Mouse (Mus musculus) R1 (cell line): ENCODE data around the gene Grcc10.

Experiments
- DNase-seq: peaks from one replicate; pipeline ENCODE4 v3.0.0-alpha.2; 2018; ENCODE audit warnings: low read depth, low spot score

Grcc10 gene

GRCm38 (mm10) chr6:124699962-124700610 is 41.1 kb downstream of the Grcc10 start:
- DNase-seq: no peak

GRCm38 (mm10) chr6:124699366-124699765 is 41.8 kb downstream of the Grcc10 start:
- DNase-seq: no peak

- DNase-seq: no peak
Measured at GRCm38 (mm10) chr6:124698751-124699150, 42.4 kb downstream of the Grcc10 start.

GRCm38 (mm10) chr6:124696441-124697150 is 44.6 kb downstream of the Grcc10 start:
- no peak for DNase-seq

- DNase-seq: no peak
Measured at GRCm38 (mm10) chr6:124694166-124694955, 46.8 kb downstream of the Grcc10 start.

GRCm38 (mm10) chr6:124693243-124693981 is 47.8 kb downstream of the Grcc10 start:
- no peak for DNase-seq

GRCm38 (mm10) chr6:124690517-124690916 is 50.7 kb downstream of the Grcc10 start:
- no peak for DNase-seq
